Mouse (Mus musculus): ENCODE measurements around the gene Tpst2. TPM values are rescaled to one million over a fixed set of nuclear protein-coding genes. Genes with fewer than 3 reads are reported as not detected.

Tpst2 gene
- total RNA-seq, 2 experiments from 2014 or later = 47.1 to 50.0 TPM

- no peak for DNase-seq
These were observed 5.2 kb downstream of the Tpst2 start for GRCm38 (mm10) chr5:112281676-112282075.

- DNase-seq = no peak
These were observed 5.8 kb downstream of the Tpst2 start for GRCm38 (mm10) chr5:112282123-112282779.

GRCm38 (mm10) chr5:112282780-112283482, 6.4 kb downstream of the Tpst2 start:
- DNase-seq = peak in 1 of 2 experiments; percentile 58

GRCm38 (mm10) chr5:112283543-112284202, 7.2 kb downstream of the Tpst2 start:
- DNase-seq = peak; percentile 63 to 84

- no peak for DNase-seq
These were observed 7.7 kb downstream of the Tpst2 start for GRCm38 (mm10) chr5:112284203-112284582.

GRCm38 (mm10) chr5:112285548-112286085, 9.1 kb downstream of the Tpst2 start:
- no peak for DNase-seq

- DNase-seq = no peak
These were observed 10.1 kb downstream of the Tpst2 start for GRCm38 (mm10) chr5:112286608-112286983.

GRCm38 (mm10) chr5:112286984-112287641, 10.6 kb downstream of the Tpst2 start:
- no peak for DNase-seq

GRCm38 (mm10) chr5:112287652-112288051, 11.2 kb downstream of the Tpst2 start:
- no peak for DNase-seq

GRCm38 (mm10) chr5:112288193-112289141, 12.0 kb downstream of the Tpst2 start:
- peak; percentile 69 to 76 for DNase-seq

GRCm38 (mm10) chr5:112289236-112289635, 12.7 kb downstream of the Tpst2 start:
- peak; percentile 71 to 72 for DNase-seq

GRCm38 (mm10) chr5:112289819-112290535, 13.5 kb downstream of the Tpst2 start:
- peak; percentile 72 to 84 for DNase-seq

- no peak for DNase-seq
These were observed 14.0 kb downstream of the Tpst2 start for GRCm38 (mm10) chr5:112290536-112290880.

- no peak for DNase-seq
These were observed 15.4 kb downstream of the Tpst2 start for GRCm38 (mm10) chr5:112291866-112292265.

- no peak for DNase-seq
These were observed 16.0 kb downstream of the Tpst2 start for GRCm38 (mm10) chr5:112292343-112292980.

GRCm38 (mm10) chr5:112293800-112294199, 17.3 kb downstream of the Tpst2 start:
- no peak for DNase-seq

- no peak for DNase-seq
These were observed 18.2 kb downstream of the Tpst2 start for GRCm38 (mm10) chr5:112294696-112295095.

GRCm38 (mm10) chr5:112295162-112295561, 18.7 kb downstream of the Tpst2 start:
- no peak for DNase-seq

- DNase-seq = no peak
These were observed 19.1 kb downstream of the Tpst2 start for GRCm38 (mm10) chr5:112295564-112295963.

Data from heart, adult 18-20 months (tissue).